Mouse (Mus musculus): ENCODE results near the gene Tmem220.

- TF ChIP-seq MXI1 (IDR thresholded peaks at IDR 0.05; ENCODE audit: low read depth, low read length), result no peak
- TF ChIP-seq EP300 (IDR thresholded peaks at IDR 0.05; ENCODE audit: low read length), result no peak
- no peak for TF ChIP-seq RCOR1 (conservative IDR thresholded peaks at IDR 0.05; ENCODE audit: low read depth, low read length)
- no peak for TF ChIP-seq ETS1 (conservative IDR thresholded peaks at IDR 0.05; ENCODE audit: low read depth, low read length)
- no peak for TF ChIP-seq CTCF (conservative IDR thresholded peaks at IDR 0.05 in 1 of 2, IDR thresholded peaks at IDR 0.05 in 1 of 2; ENCODE audit: low read depth in 2 of 2, low read length in 2 of 2)
- no peak for TF ChIP-seq ZKSCAN1 (IDR thresholded peaks at IDR 0.05; ENCODE audit: borderline replicate concordance, low read depth, low read length)
- no peak for TF ChIP-seq ZC3H11A (IDR thresholded peaks at IDR 0.05; ENCODE audit: low read depth, low read length)
- TF ChIP-seq MAFK (IDR thresholded peaks at IDR 0.05; ENCODE audit: insufficient replicate concordance, low read length), result no peak
Observed at GRCm38 (mm10) chr11:67043007-67043406, 18.1 kb downstream of the Tmem220 start.

All from CH12.LX (cell line).